Mouse (Mus musculus): ENCODE measurements around the gene Nkain1. TPM values are rescaled to one million over a fixed set of nuclear protein-coding genes. Genes with fewer than 3 reads are reported as not detected.

Gene Nkain1
- polyA plus RNA-seq, 1 experiment from 2014 or later, result 1.0 TPM

DNA sequence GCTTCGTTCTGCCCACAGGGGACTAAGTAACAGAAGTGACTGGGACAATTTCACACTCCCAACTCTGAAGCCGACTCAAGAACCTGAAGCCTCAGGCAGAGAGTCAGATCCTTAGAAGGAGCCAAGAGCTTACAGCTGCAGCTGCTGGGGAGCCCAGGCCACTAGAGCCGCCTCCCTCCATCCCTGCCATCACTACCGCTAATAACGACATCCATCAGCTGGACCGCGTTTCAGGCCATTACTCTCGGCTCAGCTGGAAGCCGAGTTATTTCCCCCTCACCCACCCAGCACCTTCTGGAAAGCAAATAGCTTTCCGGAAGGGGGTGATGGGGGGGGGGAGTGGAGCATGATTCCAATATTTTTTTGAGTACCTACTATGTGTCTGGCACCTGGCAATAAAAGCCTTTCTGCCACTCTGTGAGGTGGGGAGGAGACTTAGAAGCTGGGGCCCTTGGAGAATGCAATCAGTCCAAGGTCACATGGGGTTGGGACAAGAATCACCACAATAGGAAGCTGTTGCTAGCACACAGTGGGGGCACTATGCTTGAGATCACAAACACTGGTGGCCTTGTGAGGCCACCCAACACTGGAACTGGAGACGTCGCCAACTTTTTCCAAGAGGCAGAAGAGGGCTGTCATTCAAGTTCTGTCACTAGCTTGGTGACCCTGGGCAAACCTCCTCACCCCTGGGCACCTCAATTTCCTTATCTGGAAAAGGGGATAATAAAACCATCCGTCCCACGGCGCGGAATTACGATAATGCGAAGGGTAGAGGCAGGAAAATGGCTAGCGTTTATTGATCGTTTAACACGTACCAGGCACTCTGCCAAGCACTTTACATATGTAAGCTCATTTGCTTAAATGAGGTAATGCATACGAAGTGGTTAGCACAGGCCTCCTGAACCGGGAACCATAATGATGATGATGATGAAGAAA is 5.7 kb downstream of the Nkain1 start:
- Histone ChIP-seq H3K4me1 (peaks cover 10% of the 10 kb centered on the region), H3K36me3 (no peaks in the 10 kb centered on the region), H3K9me3 (replicated peaks) (no peaks in the 10 kb centered on the region), H3K4me2 (replicated peaks) (no peak overlapping the region), H3K9ac (no peak overlapping the region), H3K27me3 (no peaks in the 10 kb centered on the region), H3K27ac (replicated peaks) (no peak overlapping the region), H3K4me3 (replicated peaks) (no peak overlapping the region)
- no peak for ATAC-seq (ENCODE audit: insufficient number of reproducible peaks, low FRiP score, low TSS enrichment, low read depth)
- WGBS, result 71% methylated on average over 23 of the region's 23 CpGs

DNA sequence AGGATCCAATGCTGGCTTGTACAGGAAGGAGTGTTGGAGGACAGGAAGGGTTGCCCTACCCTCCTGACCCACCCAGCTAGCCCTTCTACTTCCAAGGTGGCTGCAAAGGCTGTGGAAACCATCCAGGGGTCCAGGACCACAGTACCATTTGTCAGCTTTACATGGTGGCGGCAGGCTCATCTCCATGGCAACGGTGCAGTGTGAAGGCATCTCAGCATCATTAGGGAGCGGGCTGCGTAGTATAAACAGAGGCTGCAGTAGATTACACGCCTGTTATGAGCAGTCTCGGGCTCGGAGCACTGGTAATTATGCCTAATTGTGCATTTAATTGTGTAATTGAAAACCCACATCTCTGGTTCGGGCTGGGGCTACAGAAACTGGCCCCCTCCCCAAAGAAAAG is 10.2 kb downstream of the Nkain1 start:
- Histone ChIP-seq H3K27ac (replicated peaks) (no peak overlapping the region), H3K9ac (no peak overlapping the region), H3K27me3 (no peaks in the 10 kb centered on the region), H3K4me1 (peaks cover 5% of the 10 kb centered on the region), H3K4me2 (replicated peaks) (no peak overlapping the region), H3K9me3 (replicated peaks) (no peaks in the 10 kb centered on the region), H3K4me3 (replicated peaks) (no peak overlapping the region), H3K36me3 (no peaks in the 10 kb centered on the region)
- WGBS, result 24% methylated on average over 8 of the region's 8 CpGs
- no peak for ATAC-seq (ENCODE audit: insufficient number of reproducible peaks, low FRiP score, low TSS enrichment, low read depth)

DNA sequence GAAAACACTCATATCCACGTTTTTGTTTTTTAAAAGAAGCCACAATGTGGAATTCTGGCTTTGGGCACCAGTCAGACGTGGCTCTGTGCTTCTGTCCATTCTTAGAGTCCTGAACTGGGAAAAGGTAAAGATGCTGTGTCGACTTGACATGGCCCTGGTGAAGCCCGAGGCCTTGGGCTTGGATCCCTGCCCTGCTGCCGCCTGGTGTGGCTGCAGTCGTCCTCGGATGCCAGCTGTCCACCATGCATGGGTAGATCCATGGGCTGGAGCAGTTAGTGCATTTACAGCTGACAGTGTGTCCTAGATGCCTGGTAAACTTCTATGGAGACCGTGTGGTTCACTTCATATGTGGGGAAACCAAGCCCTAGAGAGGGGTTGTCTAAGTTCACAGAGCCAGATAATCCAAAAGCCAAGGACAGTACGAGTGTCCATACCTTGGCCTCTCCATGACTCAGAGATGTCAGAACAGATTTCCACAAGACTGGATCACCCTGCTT is 10.7 kb downstream of the Nkain1 start:
- Histone ChIP-seq H3K4me3 (replicated peaks) (no peak overlapping the region), H3K27ac (replicated peaks) (no peak overlapping the region), H3K9ac (no peak overlapping the region), H3K9me3 (replicated peaks) (no peaks in the 10 kb centered on the region), H3K27me3 (no peaks in the 10 kb centered on the region), H3K4me1 (peaks cover 5% of the 10 kb centered on the region), H3K36me3 (no peaks in the 10 kb centered on the region), H3K4me2 (replicated peaks) (no peak overlapping the region)
- ATAC-seq (ENCODE audit: insufficient number of reproducible peaks, low FRiP score, low TSS enrichment, low read depth), result no peak
- 80% methylated on average over 9 of the region's 9 CpGs for WGBS

DNA sequence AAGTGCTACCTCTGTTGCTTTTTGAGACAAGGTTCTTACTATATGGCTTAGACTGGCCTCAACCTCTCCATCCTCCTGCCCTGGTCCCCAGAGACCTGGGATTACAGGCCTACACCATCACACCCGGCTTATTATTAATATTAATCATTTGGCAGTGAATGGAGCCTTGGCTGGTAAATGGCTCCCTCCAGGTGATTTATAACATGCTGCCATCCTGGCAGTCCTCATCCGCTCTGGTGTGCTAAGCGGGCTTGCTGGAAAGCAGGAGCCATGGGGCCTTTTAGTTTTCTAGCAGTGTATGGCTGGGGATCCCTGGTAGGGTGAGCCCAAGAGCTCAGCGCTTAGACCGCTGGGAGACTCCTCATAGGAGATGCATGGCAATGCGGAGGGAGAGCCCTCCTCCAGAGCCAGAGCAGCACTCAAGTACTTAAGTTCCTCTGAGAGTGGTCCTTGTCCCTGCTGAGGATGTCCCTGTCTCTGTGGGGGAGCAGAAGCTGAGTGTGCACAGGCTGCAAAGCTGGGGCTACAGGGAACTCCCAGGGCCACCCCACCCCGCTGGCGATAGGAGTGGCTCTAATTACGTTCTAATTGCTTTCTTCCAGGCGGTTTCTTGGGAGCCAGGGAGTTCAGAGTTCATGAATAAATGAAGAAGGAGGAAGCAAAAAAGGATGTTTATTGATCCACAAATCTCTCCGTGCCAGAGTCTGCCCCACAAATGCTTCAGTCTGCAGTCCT is 13.2 kb downstream of the Nkain1 start:
- Histone ChIP-seq H3K9me3 (replicated peaks) (no peaks in the 10 kb centered on the region), H3K36me3 (no peaks in the 10 kb centered on the region), H3K4me2 (replicated peaks) (no peak overlapping the region), H3K4me1 (peaks cover 5% of the 10 kb centered on the region), H3K27me3 (no peaks in the 10 kb centered on the region), H3K4me3 (replicated peaks) (no peak overlapping the region), H3K27ac (replicated peaks) (no peak overlapping the region), H3K9ac (no peak overlapping the region)
- 43% methylated on average over 11 of the region's 11 CpGs for WGBS
- ATAC-seq (ENCODE audit: insufficient number of reproducible peaks, low FRiP score, low TSS enrichment, low read depth), result no peak

DNA sequence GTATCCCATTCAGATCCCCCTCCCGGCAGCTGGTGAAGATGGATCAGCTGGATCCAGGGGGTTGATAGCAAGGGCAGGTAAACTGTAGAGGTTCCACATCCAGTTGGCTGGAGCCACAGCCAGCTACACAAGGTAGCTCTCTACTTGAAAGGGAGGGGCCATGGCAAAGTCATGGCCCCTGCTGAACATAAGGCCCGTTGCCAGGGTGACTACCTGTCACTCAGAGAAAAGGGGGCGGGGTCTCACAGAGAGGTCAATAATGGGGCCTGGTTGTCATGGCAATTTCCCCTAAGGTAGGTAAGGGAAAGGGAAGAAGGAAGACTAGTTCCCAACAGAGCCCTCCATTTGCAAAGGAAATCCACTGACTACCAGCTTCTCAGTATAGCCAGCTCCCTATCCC is 14.8 kb downstream of the Nkain1 start:
- ATAC-seq (ENCODE audit: insufficient number of reproducible peaks, low FRiP score, low TSS enrichment, low read depth), result no peak
- H3K4me1 ChIP-seq, result peaks cover 5% of the 10 kb centered on the region
- no peak overlapping the region for H3K9ac ChIP-seq
- H3K9me3 ChIP-seq (replicated peaks), result no peaks in the 10 kb centered on the region
- no peak overlapping the region for H3K4me3 ChIP-seq (replicated peaks)
- WGBS, result 87% methylated on average over 3 of the region's 3 CpGs
- no peaks in the 10 kb centered on the region for H3K36me3 ChIP-seq
- H3K27ac ChIP-seq (replicated peaks), result no peak overlapping the region
- H3K27me3 ChIP-seq, result no peaks in the 10 kb centered on the region
- no peak overlapping the region for H3K4me2 ChIP-seq (replicated peaks)

DNA sequence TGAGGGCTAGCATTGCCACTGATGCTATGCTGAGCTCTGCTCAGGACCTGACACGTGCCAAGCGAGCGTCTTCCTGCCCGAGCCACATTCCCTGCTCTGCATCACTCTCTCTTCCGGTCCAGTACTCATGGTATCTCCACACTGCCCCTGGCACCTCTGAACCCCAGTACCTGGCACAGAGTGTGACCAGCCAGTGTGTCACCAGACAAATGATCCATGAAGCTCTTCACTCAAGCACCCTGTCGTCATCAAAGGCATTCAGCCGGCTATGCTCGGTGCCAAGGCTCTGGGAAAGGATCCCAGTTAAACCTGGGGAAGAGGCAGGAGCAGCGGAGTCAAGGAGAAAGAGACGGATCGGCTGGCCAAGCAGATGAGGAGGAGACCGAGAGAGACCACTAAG is 16.1 kb downstream of the Nkain1 start:
- no peaks in the 10 kb centered on the region for H3K27me3 ChIP-seq
- ATAC-seq (ENCODE audit: insufficient number of reproducible peaks, low FRiP score, low TSS enrichment, low read depth), result no peak
- no peak overlapping the region for H3K4me2 ChIP-seq (replicated peaks)
- 74% methylated on average over 12 of the region's 12 CpGs for WGBS
- H3K27ac ChIP-seq (replicated peaks), result no peak overlapping the region
- no peaks in the 10 kb centered on the region for H3K9me3 ChIP-seq (replicated peaks)
- no peaks in the 10 kb centered on the region for H3K36me3 ChIP-seq
- H3K9ac ChIP-seq, result no peak overlapping the region
- no peak overlapping the region for H3K4me3 ChIP-seq (replicated peaks)
- H3K4me1 ChIP-seq, result peaks cover 6% of the 10 kb centered on the region

DNA sequence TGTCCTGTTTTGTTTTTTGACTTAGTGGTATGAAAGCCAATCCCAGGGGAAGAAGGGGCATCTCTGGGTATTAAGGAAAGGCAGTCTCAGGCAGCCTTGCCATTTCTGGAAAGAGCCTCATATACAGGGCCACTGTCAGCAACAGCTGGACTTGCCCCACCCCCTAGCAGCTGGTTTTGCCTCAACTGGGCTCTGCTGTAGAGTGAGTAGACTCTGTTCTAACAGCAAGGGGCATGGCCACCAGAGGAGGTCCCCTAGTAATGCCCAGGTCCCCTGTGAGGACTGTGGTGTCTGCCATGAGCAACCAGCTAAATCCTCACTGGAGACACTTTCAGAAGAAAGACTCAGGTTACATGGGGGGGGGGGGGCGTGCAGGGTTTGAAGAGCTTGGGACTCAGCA is 17.0 kb downstream of the Nkain1 start:
- peaks cover 15% of the 10 kb centered on the region for H3K4me1 ChIP-seq
- 45% methylated on average over 1 of the region's 1 CpGs for WGBS
- H3K9me3 ChIP-seq (replicated peaks), result no peaks in the 10 kb centered on the region
- H3K9ac ChIP-seq, result no peak overlapping the region
- no peak overlapping the region for H3K4me3 ChIP-seq (replicated peaks)
- no peaks in the 10 kb centered on the region for H3K36me3 ChIP-seq
- ATAC-seq (ENCODE audit: insufficient number of reproducible peaks, low FRiP score, low TSS enrichment, low read depth), result no peak
- no peak overlapping the region for H3K27ac ChIP-seq (replicated peaks)
- no peaks in the 10 kb centered on the region for H3K27me3 ChIP-seq
- no peak overlapping the region for H3K4me2 ChIP-seq (replicated peaks)

DNA sequence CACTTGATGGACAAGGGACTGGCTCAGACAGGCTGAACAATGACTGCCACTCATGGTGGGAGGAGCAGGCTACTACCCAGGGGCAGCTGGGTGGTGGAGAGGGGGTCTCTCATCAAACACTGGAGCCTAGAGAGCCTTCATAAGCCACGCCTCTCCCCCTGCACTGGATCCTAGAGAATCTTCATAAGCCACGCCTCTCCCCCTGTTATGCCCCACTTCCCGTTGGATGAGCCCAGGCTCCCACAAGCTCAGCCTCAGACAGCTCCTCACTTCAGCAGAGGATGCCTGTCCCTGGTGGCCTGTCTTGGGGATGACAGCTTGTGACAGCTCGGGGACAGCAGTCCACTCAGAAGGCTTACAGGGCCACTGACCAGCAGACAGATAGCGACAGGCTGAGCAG is 17.7 kb downstream of the Nkain1 start:
- 0 out of 2 replicates have a peak, but pooled peaks have one; percentile 21 for ATAC-seq (ENCODE audit: insufficient number of reproducible peaks, low FRiP score, low TSS enrichment, low read depth)
- Histone ChIP-seq H3K27me3 (no peaks in the 10 kb centered on the region), H3K36me3 (no peaks in the 10 kb centered on the region), H3K4me3 (replicated peaks) (no peak overlapping the region), H3K27ac (replicated peaks) (no peak overlapping the region), H3K9ac (no peak overlapping the region), H3K9me3 (replicated peaks) (no peaks in the 10 kb centered on the region), H3K4me2 (replicated peaks) (no peak overlapping the region), H3K4me1 (peaks cover 16% of the 10 kb centered on the region)
- WGBS, result 43% methylated on average over 5 of the region's 5 CpGs

DNA sequence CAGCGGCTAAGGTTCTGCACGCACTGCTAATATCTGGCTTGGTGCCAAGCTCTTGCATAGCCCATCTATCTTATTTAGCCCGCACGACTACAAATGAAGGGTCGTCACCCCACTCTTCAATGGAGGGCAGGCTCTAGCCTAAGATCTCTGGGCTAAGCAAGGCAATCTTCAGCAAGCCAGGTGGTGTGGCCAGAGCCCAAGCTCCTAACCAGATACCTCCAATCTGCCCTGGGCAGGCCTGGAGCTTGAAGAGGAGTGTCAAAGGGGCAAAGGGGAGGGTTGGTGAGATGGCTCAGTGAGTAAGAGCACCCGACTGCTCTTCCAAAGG is 20.9 kb downstream of the Nkain1 start:
- 24% methylated on average over 6 of the region's 6 CpGs for WGBS
- no peaks in the 10 kb centered on the region for H3K27me3 ChIP-seq
- ATAC-seq (ENCODE audit: insufficient number of reproducible peaks, low FRiP score, low TSS enrichment, low read depth), result no peak; the same call in 1 of the 2 replicates
- H3K9me3 ChIP-seq (replicated peaks), result no peaks in the 10 kb centered on the region
- H3K27ac ChIP-seq (replicated peaks), result no peak overlapping the region
- no peak overlapping the region for H3K9ac ChIP-seq
- H3K4me3 ChIP-seq (replicated peaks), result no peak overlapping the region
- H3K36me3 ChIP-seq, result no peaks in the 10 kb centered on the region
- H3K4me2 ChIP-seq (replicated peaks), result no peak overlapping the region
- H3K4me1 ChIP-seq, result peaks cover 11% of the 10 kb centered on the region

DNA sequence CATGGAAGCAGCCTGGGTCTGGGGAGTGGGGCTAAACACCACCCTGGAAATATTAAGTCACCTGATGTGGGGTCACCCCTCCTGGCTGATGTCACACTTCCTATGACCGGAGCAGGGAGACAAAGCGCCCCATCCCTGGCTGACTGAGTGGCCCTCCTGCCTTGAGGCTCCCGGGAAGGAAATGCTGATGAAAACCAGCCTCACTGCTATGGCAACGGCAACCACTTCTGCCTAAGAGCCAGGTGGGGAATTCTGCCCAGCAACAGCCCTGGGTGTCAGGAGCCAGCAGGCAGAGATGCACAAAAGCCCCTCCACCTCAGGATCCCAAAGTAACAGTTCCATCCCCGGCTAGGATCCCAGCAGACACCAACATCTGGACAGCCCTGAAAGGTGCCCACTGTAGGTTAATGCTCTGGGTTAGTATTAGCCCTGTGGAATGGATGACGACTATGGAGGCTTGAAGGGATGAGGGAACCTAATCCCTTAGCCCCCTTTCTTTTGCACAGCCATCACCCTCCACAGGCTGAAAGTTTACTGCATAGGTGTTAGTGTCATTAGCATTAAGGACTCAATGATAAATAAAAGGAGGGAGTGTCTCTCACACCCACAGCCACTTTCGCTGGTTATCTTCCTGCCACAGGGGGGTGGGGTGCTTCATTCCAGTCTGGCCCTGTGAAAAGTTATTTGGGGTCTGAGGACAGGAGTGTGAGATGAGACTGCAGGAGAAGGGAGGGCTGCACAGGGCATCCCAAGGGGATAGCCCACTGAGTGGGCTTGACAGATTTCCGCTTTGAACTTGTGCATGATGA is 21.5 kb downstream of the Nkain1 start:
- no peak overlapping the region for H3K4me2 ChIP-seq (replicated peaks)
- H3K4me1 ChIP-seq, result peaks cover 11% of the 10 kb centered on the region
- H3K9ac ChIP-seq, result no peak overlapping the region
- H3K4me3 ChIP-seq (replicated peaks), result no peak overlapping the region
- no peak for ATAC-seq (ENCODE audit: insufficient number of reproducible peaks, low FRiP score, low TSS enrichment, low read depth)
- H3K27ac ChIP-seq (replicated peaks), result no peak overlapping the region
- 27% methylated on average over 8 of the region's 8 CpGs for WGBS
- no peaks in the 10 kb centered on the region for H3K9me3 ChIP-seq (replicated peaks)
- H3K27me3 ChIP-seq, result no peaks in the 10 kb centered on the region
- H3K36me3 ChIP-seq, result no peaks in the 10 kb centered on the region

DNA sequence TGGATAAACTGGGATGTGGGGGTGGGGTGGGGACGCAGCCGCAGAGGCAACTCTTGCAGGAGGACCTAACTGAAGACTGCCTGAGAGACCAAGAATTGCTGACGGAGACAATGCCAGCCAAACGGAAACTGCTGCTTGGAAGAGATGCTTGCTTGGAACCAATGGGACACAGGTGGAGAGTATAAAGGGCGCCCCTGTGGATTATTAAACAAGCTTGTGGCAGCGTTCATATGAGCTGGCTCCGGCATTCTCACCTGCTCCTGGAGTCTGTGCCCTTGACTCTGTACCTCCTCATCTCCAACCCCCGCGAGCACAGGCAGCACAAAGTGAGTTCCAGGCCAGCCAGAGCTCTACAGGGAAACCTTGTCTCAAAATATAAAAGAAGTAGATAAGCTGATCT is 23.5 kb downstream of the Nkain1 start:
- Histone ChIP-seq H3K36me3 (no peaks in the 10 kb centered on the region), H3K9me3 (replicated peaks) (no peaks in the 10 kb centered on the region), H3K27ac (replicated peaks) (no peak overlapping the region), H3K4me3 (replicated peaks) (no peak overlapping the region), H3K4me1 (peaks cover 20% of the 10 kb centered on the region), H3K27me3 (no peaks in the 10 kb centered on the region), H3K9ac (no peak overlapping the region), H3K4me2 (replicated peaks) (no peak overlapping the region)
- no peak for ATAC-seq (ENCODE audit: insufficient number of reproducible peaks, low FRiP score, low TSS enrichment, low read depth)
- 79% methylated on average over 9 of the region's 9 CpGs for WGBS
